Mouse (Mus musculus) spleen, postnatal 36 days (tissue): ENCODE data around the gene Opcml.

ENCODE experiments used
- DNase-seq, 2 experiments: peaks; one replicate each; pipeline ENCODE4 v3.0.0; 2022; ENCODE audit warnings: low spot score in 2 of 2, mixed read lengths in 1 of 2

Gene Opcml

DNA sequence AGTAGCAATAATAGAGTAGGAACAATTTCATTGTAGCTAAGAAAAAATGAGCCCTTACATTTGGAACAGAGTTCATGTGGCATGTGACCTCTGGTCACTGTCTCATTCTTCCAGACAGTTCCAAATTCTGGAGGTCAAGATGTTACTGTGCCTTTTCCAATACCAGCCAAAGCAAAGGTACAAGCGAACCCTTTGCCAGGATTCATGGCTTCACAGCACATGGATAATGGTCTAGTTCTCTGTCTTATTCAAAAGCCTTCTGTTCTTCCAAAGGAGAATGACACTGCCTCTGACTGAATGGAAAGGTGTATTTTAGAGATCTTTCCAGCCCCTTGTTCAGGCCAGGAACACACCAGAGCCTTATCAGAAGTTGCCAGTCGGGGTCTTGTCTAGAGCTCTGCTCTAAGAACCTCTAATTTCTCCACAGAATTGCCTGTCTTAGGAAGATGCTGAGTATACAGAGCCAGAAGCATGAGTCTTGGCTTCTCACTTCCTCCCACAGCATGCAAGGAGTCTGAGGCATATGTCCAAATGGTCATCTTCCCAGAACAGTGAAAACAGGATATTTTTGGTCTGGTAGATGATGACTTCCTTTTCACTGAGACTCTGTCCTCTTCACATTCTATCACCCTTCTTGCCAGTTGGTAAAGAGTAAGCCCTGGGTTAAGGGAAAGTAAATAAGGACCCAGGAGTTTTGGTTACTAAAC lies 827.8 kb downstream of the Opcml start:
- DNase-seq, result no peak

DNA sequence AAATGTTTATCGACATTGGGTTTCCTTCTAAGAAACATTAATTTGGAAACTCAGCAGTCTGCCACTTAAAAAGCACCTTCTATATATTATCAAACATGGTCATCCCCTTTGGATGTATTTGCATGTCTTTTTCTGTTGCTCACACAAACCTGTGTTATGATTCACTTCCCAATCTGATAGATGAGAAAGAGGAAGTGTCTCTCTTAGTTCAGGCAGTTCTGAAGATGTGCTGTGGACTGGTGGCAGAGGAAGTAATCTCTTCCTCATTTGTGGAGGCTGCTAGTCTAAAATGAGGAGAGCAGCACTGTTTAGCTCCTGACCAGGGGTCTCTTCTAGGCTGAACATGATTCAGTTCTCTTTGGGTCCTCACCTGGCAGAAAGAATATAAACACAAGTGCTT lies 831.4 kb downstream of the Opcml start:
- no peak for DNase-seq

DNA sequence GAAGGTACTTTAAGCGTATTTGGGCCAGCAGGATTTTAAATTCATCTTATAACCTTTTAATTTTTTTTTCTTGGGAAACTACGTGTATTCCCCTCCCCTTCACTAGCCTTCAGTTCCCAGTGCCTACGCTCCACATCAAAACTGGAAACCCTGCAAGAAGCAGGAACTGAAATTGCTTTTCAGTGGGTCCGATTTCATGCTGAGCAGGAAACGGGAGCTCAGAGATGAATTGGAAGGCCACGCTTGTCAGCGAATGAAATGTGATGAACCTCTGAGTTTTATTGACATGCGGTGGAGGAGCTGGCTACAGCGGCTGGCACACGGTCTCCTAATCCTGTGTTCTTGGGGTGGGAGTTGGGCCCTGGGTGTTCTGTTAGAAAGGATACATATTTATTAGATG lies 834.3 kb downstream of the Opcml start:
- no peak for DNase-seq

DNA sequence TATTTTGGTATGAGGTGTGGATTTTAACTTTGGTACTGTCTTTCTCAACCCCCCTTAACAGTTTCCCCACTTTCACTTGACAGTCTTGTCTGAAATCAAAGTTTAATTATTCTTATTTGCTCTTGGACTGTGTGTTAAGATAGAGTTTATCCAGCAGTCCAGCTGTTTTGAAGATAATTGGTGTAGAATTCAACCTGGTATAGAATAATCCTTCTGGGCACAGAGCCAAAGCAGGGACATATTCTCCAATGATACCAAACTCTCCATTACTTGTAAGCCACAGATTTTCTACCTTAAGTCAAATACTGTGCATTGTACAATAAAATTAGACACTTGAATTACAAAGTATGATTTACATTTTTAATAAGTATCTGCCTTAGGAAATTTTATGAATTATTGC lies 852.2 kb downstream of the Opcml start:
- no peak for DNase-seq

DNA sequence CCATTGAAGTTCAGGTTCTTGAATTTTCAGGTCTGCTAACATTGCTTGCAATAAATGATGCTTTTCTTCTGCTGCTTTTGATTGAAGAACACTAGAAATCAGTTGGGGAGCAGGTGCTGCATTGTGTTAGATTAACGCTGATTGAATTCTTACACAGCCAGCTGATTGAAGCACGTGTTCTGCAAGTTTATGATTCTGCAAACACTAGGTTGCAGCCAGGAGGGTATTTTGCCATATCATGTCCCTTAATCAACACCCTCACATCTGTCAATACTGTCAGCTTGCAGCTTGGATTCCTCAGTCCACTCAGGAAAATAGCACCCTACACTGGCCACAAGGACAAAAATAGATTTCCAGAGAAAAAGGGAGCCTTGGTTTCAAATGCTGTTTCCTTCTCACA lies 853.5 kb downstream of the Opcml start:
- DNase-seq, result no peak

DNA sequence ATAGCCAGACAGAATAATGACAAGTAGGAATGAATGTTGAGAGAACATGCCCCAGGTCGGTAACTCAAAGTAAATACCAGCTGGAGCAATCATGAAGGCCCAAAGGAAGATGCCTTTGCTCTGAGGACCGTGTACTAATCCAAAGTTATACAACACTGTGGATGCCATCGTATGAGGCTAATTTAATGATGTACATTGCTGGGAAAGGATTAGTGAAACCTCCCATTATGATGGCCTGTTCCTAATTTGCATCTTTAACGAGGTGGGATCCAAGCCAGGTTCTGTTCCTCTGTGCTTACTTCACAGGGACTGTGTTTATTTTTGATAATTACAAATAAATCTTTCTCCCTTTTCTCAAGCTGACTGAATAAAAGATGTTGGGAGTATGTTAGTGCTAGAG lies 859.5 kb downstream of the Opcml start:
- no peak for DNase-seq

DNA sequence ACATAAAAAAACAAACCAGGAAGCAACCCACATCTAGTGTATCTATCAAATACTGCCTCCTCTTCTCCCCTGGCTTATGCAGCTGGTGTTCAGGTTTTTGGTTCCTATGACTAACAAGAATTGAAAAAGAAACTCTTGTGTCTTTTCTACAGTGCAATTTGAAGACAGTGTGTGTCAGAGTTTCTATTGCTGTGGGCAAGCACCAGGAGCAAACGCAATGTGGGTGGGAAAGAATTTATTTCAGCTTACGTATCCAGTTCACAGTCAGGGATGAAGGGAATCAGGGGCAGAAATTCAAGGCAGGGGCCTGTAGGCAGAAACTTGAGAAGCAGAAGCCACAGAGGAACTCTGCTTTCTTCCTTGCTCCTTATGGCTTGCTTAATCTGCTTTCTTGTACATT lies 869.4 kb downstream of the Opcml start:
- DNase-seq, result no peak

DNA sequence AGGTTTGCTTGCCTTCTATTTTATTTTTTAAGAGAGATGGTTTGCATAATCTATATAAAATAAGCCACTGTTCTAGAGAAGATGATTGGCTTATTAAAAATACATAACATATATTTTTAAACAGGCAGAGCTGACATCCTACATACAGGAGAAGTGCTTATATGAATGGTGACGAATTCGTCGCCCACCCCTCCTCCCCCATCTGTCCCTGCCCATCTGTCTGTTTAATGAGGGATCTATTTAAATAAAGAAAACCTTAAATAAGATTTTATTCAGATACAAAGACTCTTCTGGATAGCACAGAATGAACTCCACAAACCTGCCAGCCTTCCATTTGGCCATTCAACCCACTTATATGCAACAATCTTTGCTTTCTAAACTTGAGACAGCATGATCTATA lies 872.3 kb downstream of the Opcml start:
- DNase-seq, result no peak

DNA sequence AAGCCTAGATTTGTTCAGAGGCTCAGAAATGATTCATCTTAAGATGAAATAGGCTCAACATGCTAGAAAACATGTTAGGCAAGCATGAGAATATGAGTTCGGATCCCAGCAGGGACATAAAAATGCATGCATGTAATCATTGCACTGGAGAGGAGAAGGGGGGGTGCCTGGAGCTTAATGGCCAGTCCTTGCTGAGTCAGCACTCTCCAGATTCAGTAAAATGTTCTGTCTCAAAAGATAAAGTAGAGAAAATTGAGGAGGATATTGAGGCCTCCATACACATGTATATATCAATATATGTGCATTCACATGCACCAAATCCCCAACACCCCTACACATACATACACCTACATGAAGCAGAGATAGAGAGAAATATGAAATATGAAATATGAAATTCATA lies 889.7 kb downstream of the Opcml start:
- DNase-seq, result no peak

DNA sequence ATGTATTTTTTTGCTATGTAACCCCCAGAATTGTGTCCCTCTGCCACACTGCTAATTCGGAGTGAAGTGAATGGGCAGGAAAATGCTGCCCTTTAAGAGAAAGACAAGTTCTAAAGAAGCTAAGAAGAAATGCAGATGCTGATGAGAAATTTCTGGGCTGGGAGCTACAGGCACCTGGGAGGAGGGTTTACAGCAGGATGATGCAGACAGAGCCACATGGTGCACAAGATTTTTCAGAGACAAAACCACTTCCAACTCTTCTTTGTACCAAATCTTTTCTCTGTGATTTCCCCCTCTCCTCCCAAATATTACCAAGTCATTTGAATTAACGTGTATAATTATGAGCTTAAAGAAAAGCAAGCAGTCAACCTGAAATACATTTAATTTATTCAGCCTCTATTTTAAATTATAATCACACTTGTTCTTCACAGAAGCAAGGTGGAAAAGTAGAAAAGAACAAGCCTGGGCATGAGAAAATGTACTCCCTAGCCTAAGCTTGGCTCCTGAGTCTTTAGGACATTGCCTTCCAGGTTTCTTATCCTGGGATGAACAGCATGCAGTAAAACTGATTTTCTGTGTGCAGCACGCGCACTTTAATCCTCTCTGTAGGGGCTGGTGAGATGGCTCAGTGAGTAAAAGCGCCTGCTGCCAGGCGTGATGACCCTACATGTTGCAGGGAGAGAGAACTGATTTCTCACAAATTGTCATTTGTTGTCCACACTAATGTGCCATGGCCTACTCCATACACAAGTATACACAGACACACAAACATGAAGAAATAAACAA lies 890.9 kb downstream of the Opcml start:
- DNase-seq, result no peak

DNA sequence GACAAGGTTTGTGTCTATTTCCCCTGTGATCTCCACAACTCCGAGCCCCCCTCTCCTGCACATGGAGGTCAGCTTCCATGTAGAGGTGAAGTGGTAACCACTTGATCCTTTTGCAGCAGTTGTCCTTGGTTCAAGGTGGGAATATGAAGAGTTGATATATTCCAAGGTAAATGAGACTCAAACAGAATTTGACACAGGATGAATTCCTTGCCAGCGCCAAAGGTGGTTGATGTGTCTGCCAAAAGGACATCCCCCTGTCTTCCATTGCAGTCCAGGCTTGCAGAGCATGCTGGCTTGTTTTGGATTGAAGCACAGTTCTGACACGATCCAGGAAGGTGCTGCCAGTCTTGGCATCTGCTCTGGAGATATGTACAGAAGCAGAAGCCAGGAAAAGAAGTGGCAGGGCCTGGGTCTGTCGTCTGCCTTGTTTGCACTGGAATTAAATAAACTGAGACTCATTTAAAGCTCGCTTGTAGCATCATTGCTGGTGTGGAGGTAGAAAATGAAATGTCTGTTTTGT lies 893.4 kb downstream of the Opcml start:
- no peak for DNase-seq

DNA sequence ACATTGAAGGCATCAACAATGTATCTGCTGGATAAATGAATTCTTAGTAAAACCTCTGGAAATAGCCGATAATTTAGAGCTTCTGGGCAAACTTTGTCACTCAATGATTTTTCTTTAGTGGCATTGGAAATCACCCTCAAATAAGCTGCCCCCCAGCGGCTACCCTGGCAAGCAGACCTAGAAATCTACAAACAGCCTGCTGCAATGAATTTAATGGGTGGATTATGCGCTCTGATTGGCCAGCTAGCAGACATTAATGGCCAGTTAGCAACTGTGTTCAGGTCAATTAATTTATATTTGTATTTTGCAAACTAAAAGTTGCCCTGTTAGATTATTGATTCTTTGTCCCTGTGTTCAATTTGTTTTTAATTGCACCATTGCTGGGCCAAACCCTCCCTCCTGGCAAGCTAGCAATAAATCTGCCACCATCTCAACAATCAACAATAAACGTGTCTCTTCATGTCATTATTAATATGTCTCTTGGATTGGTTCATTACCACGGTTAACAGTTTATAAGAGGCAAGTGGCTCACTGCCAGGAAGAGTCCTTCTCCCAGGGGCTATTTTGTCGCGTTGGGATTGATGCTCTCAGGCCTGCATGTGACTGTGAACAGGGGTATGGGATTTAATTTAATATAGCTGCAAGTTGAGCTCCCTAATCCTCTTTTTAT lies 896.5 kb downstream of the Opcml start:
- no peak for DNase-seq

DNA sequence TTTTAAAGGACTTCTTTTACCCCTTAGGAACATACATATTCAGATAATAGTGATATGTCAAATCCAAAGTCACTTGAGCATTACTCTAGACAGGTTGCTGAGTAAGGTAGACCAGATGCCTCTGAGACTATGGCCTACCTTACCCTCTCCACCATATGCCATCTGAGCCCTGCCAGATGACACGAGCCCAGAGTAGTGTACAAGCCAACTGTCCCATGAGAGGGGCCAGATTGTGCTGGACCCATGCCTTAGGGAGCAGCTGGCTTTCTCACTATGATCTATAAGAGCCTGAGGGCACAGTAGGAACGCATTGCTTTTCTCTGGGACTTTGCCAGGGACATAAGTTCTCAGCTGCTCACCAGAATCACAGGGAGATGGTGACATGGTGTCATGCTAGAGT lies 899.6 kb downstream of the Opcml start:
- DNase-seq, result no peak

DNA sequence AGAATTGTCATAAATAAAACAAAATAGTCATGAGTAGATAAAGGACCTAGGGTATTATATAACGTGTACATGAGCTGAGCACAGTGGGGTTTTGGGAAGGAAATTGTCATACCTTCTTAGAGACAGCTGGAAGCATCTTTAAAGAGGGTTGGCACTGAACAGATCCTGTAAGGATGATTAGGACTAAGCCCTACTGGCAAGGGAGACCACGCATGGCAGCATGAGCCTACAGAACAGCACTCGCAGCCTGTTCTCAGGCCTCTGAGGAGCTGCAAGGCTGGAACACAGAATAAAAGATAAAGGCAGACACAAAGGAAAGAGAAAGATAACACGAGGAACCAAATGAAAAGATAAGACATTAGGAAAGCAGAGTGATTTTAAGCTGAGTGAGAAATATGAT lies 915.2 kb downstream of the Opcml start:
- DNase-seq, result no peak

DNA sequence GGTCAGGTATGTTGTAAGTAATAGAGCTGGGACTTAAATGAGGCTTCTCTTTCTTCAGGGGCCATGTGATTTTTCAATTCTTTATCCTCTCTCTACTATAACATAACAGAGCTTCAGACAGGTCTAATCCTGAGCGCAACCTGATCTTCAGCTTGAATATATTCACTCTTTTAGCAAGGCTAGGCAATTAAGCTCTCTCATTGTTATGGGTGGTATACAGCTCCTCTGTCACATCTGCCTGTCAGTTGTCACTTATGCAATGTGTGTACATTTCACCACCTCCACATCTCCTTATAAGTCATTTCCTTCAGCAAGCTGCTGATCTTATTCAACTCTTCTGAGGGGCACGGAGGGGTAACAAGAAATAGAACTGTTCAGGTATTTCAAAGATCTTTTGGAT lies 924.0 kb downstream of the Opcml start:
- DNase-seq, result no peak

DNA sequence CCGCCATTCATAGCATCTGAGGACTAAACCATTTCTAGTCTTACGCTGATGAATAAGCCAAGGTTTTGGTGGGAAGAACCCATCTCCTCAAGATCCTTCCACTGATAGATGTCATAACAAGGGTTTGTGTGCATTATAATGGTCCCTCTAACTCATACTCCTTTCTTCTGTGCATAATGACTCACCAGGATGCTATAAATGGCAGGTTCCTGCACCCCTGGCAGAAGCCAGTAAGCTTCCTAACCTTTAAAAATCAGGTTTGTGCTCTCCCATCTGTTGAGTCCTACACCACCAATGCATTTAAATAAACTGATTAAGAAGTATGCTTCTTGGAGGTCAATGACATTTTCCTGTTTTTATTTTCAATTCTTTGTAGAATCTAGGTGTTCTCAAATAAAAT lies 929.6 kb downstream of the Opcml start:
- DNase-seq, result no peak

DNA sequence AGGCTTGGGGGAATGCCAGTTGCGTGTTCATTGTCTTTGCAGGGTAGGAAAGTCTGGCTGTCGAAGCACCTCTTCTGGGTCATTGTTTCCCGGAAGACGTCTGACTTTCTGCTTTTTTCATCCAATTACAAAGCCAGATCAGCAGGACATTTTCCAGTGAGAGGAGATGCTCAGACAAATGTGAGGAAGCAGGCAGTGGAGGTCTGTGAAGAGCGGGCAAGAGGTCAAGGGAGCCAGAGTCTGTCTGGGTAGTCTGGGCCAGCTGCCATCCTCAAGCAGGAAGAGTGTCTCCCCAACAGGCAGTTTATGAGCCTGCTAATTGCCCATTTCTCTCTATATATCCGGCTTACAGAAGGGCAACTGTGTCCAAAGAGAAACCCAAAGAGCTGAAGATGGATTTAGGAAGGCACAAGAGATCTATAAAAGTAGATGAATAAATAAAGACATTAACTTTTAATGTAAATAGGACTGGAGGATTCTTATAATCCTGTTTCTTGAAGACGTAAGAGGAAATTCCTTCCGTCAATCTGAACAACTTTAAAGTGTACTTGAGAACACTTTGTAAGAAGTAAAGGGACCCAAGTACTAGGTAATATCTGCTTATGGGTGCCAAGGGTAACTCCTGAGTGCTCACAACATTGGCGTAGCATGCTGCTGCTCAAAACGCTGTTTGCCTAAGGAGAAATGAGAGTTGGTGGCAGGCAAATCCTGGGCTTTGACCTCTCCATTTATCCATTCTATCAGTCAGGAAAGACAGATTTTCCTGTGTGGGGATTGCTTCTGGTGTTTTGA lies 941.4 kb downstream of the Opcml start:
- no peak for DNase-seq

DNA sequence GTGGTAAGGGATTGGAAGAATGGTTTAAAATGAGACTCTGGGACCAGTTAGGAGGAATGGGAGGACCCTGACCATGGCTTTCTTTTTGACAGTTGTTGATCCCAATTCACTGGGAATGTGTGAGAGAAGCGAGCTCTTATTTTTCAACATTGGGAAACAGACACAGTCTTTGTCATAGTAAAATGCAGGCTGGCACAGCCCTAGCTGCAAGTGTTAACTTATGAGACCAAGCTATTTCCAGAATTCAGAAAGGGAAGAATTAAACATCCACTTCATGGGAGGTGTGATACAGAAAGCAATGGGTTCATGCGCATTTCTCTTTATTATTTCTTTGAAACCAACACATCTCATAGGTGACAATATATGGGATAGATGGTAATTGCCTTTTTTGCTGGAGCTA lies 947.4 kb downstream of the Opcml start:
- DNase-seq, result no peak

DNA sequence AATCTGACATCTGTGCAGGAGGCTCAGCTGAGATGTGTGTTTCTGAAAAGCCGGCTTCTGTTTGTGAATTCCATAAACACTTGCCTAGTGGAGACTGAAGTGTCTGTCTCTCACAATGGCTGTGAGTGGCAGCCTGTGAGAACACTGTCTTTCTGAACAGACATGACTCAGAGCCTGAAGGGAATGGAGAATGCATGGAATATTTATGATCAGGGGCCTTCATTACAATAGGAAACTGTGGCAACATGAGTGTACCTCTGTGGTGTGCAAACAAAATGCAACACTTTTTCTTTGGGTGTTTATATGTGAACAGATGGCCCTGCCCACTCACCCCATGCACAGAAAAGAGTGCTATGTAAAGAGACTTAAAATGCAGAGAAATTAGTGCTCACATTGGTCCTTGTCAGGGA lies 947.9 kb downstream of the Opcml start:
- no peak for DNase-seq

DNA sequence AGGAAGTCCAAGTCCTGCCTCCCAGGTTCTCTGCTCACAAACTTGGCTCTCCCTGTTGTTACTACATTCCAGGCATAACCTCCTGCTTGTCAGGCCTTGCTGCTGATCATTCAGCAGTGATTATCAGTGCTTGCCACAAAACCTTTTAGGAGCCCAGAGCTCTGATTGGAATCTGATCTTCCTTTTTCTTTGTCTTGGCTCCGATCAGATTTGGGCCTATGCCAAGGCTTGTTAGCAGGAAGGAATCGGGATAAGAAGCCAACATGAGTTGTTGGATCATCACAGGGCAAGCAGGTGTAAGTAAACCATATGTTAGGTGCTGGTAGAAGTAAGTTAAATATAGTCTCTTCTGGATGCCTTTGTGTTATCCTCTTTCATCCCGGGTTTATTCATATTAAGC lies 954.2 kb downstream of the Opcml start:
- DNase-seq, result no peak

DNA sequence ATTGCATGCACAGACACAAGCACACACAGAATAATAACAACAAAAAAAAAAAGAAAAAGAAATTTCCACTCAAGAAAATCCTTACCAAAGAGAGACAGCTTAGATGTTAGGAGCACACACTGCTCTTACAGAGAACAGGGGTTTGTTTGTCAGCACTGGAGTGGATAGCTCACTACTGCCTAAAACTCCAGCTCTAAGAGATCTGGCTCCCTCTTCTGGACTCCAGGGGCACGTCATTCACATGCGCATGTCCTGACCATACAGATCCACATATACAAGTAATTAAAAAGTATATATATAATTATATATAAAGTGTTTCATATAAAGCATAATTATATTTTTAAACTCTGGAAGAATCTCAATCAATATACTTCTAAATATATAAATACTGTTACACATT lies 958.3 kb downstream of the Opcml start:
- no peak for DNase-seq

DNA sequence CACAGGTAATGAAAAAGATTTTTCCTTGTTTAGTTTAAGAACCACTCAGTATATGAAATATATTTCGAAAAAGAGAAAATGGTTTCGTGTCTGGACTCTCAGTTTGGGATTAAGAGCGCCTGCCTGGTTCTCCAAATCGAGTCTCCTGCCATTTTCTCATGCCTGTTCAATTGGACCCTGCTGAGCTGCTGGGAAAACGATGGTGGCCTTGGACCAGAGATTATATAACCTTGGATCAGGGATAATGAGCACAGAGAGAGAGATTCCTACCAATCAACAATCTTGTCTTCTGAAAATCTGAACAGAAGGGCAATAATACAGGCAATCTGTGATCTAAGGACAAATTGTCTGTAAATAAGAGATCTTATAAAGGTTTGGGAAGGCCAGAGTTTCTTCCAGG lies 962.3 kb downstream of the Opcml start:
- DNase-seq, result no peak
